Mouse (Mus musculus): ENCODE measurements at regions not wholly inside any gene's neighbourhood (a gene's known extent, or its start where the extent isn't known, plus 50 kb on each side); places are given as distances from the start of the nearest gene placed in this dataset.

- Histone ChIP-seq H3K27ac (ENCODE audit: insufficient read depth, low read length) (no peak overlapping the region), H3K4me1 (ENCODE audit: control insufficient read depth, insufficient read depth, low read length) (no peaks in the 10 kb centered on the region), H3K4me3 (ENCODE audit: insufficient read depth, low read length) (no peak overlapping the region)
- TF ChIP-seq CTCF (IDR thresholded peaks at IDR 0.05; ENCODE audit: extremely low read depth, insufficient read depth, low read length) (no peak), POLR2A (IDR thresholded peaks at IDR 0.05; ENCODE audit: extremely low read depth, insufficient read depth, low read length) (no peak)
Measured at GRCm38 (mm10) chr4:71131670-71132317, 597.0 kb upstream of the Megf9 start.

GRCm38 (mm10) chr4:71130946-71131669, 596.3 kb upstream of the Megf9 start:
- Histone ChIP-seq H3K4me3 (ENCODE audit: insufficient read depth, low read length) (no peak overlapping the region), H3K27ac (ENCODE audit: insufficient read depth, low read length) (no peak overlapping the region), H3K4me1 (ENCODE audit: control insufficient read depth, insufficient read depth, low read length) (no peaks in the 10 kb centered on the region)
- no peak for TF ChIP-seq POLR2A (IDR thresholded peaks at IDR 0.05; ENCODE audit: extremely low read depth, insufficient read depth, low read length)
- no peak for TF ChIP-seq CTCF (IDR thresholded peaks at IDR 0.05; ENCODE audit: extremely low read depth, insufficient read depth, low read length)

GRCm38 (mm10) chr4:71129306-71129705, 594.5 kb upstream of the Megf9 start:
- H3K4me1 ChIP-seq (ENCODE audit: control insufficient read depth, insufficient read depth, low read length) = no peaks in the 10 kb centered on the region
- no peak overlapping the region for H3K27ac ChIP-seq (ENCODE audit: insufficient read depth, low read length)

More at GRCm38 (mm10) chr4:71129306-71129705, 594.5 kb upstream of the Megf9 start:
- no peak overlapping the region for H3K4me3 ChIP-seq (ENCODE audit: insufficient read depth, low read length)
- no peak for TF ChIP-seq CTCF (IDR thresholded peaks at IDR 0.05; ENCODE audit: extremely low read depth, insufficient read depth, low read length)
- no peak for TF ChIP-seq POLR2A (IDR thresholded peaks at IDR 0.05; ENCODE audit: extremely low read depth, insufficient read depth, low read length)
